Mouse (Mus musculus) small intestine, adult 2 months (tissue): ENCODE measurements around the gene Kif2c.
A peak's percentile ranks its signal among the peaks of the same experiment; 100 is the strongest.

Experiments
- CTCF ChIP-seq: fragments of 200-500 bp; IDR thresholded peaks from 2 replicates; pipeline ENCODE4 v1.5.1; 2012; ENCODE audit warnings: low read depth, mild to moderate bottlenecking, control low read depth, inconsistent platforms, low read length, moderate library complexity, mixed read lengths; ENCODE audit not compliant: insufficient replicate concordance, insufficient read length; ENCODE audit errors: extremely low read depth
- POLR2A ChIP-seq: fragments of 200-500 bp; IDR thresholded peaks from 2 replicates; pipeline ENCODE4 v1.6.1; 2012; ENCODE audit warnings: low read depth, mild to moderate bottlenecking, control low read depth, inconsistent platforms, low read length, moderate library complexity

DNA sequence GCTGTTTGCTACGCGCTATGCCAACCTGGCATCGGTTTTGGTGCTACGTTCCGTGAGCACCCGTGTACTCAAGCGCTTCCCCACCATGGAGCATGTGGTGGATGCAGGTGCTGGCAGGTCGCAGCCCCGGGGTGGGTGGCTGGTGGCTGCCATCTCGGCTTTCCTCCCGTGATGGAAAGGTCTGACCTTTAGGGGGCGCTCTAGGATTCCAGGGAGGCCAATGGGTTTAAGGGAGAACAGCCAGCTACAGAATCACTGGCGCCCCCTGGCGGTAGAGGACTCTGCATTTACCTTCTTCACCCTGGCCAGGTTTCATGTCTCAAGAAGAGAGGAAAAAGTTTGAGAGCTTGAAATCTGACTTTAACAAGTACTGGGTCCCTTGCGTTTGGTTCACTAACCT is 36.3 kb downstream of the Kif2c start:
- peak; percentile 96; the same call in 1 of the 2 replicates for TF ChIP-seq CTCF
- TF ChIP-seq POLR2A, result no peak
